Mouse (Mus musculus) testis, postnatal 14 days (tissue): ENCODE measurements around the gene 4933425L06Rik.

Experiments used
- DNase-seq: peaks from one replicate; pipeline ENCODE4 v3.0.0; 2021; ENCODE audit warnings: low spot score

4933425L06Rik gene

GRCm38 (mm10) chr13:105081862-105082261 is at the start of gene 4933425L06Rik:
TSS of gene 4933425L06Rik (plus strand) at chr13:105082122.
- DNase-seq: peak; percentile 80

GRCm38 (mm10) chr13:105037816-105038215 is 44.1 kb upstream of the 4933425L06Rik start:
- no peak for DNase-seq

GRCm38 (mm10) chr13:105038334-105038733 is 43.6 kb upstream of the 4933425L06Rik start:
- no peak for DNase-seq

GRCm38 (mm10) chr13:105043882-105044281 is 38.0 kb upstream of the 4933425L06Rik start:
- no peak for DNase-seq

- no peak for DNase-seq
These were observed 34.5 kb upstream of the 4933425L06Rik start for GRCm38 (mm10) chr13:105047377-105047776.

- DNase-seq: no peak
These were observed 33.3 kb upstream of the 4933425L06Rik start for GRCm38 (mm10) chr13:105048662-105049061.

GRCm38 (mm10) chr13:105051432-105051831 is 30.5 kb upstream of the 4933425L06Rik start:
- no peak for DNase-seq

- DNase-seq: no peak
These were observed 28.3 kb upstream of the 4933425L06Rik start for GRCm38 (mm10) chr13:105053618-105054017.

GRCm38 (mm10) chr13:105054181-105054940 is 27.6 kb upstream of the 4933425L06Rik start, which contains the start of gene Rgs7bp:
TSS of gene Rgs7bp (minus strand) at chr13:105054930.
- peak; percentile 38 for DNase-seq

- no peak for DNase-seq
These were observed 27.0 kb upstream of the 4933425L06Rik start for GRCm38 (mm10) chr13:105054941-105055309.

GRCm38 (mm10) chr13:105055374-105055773 is 26.5 kb upstream of the 4933425L06Rik start:
- no peak for DNase-seq

- no peak for DNase-seq
These were observed 15.8 kb upstream of the 4933425L06Rik start for GRCm38 (mm10) chr13:105066119-105066518.

- no peak for DNase-seq
These were observed 14.8 kb upstream of the 4933425L06Rik start for GRCm38 (mm10) chr13:105066890-105067845.

GRCm38 (mm10) chr13:105089276-105089675 is 7.4 kb downstream of the 4933425L06Rik start:
- DNase-seq: no peak

- DNase-seq: no peak
These were observed 14.4 kb downstream of the 4933425L06Rik start for GRCm38 (mm10) chr13:105096316-105096715.

- no peak for DNase-seq
These were observed 18.8 kb downstream of the 4933425L06Rik start for GRCm38 (mm10) chr13:105100705-105101104.

- no peak for DNase-seq
These were observed 22.5 kb downstream of the 4933425L06Rik start for GRCm38 (mm10) chr13:105104385-105104784.

GRCm38 (mm10) chr13:105111599-105111998 is 29.7 kb downstream of the 4933425L06Rik start:
- DNase-seq: no peak

GRCm38 (mm10) chr13:105121617-105122016 is 39.7 kb downstream of the 4933425L06Rik start:
- DNase-seq: no peak

- no peak for DNase-seq
These were observed 40.2 kb downstream of the 4933425L06Rik start for GRCm38 (mm10) chr13:105122092-105122491.

- no peak for DNase-seq
These were observed 48.2 kb downstream of the 4933425L06Rik start for GRCm38 (mm10) chr13:105130080-105130479.

GRCm38 (mm10) chr13:105132370-105132769 is 50.4 kb downstream of the 4933425L06Rik start:
- DNase-seq: no peak

GRCm38 (mm10) chr13:105132776-105133175 is 50.9 kb downstream of the 4933425L06Rik start:
- no peak for DNase-seq
